Mouse (Mus musculus) intestine, embryonic 14.5 days (tissue): ENCODE results near the gene Cd320. TPM values are rescaled to one million over a fixed set of nuclear protein-coding genes. Genes with fewer than 3 reads are reported as not detected.

Experiments
- ATAC-seq: fragments of 200-750 bp; cut with Nextera tagmentation; replicated peaks from 2 replicates; pipeline ENCODE4 v1.8.0; 2017; ENCODE audit warnings: low read depth, moderate number of reproducible peaks, moderate TSS enrichment, moderate library complexity; ENCODE audit not compliant: low FRiP score, low TSS enrichment
- DNase-seq: peaks from one replicate; pipeline ENCODE4 v3.0.0-alpha.2; 2018; ENCODE audit warnings: low spot score
- H3K27ac ChIP-seq: fragments of 300-500 bp; sonication (generic); 2 replicates; pipeline ENCODE4 v1.5.1; 2014; ENCODE audit warnings: low read depth, mild to moderate bottlenecking, control low read depth
- H3K27me3 ChIP-seq: fragments of 300-500 bp; sonication (generic); replicated peaks from 2 replicates; pipeline ENCODE4 v1.6.1; 2014; ENCODE audit warnings: low read length, control low read depth; ENCODE audit not compliant: control insufficient read depth, insufficient read depth
- H3K36me3 ChIP-seq: fragments of 300-500 bp; sonication (generic); 2 replicates; pipeline ENCODE4 v1.6.1; 2014; ENCODE audit warnings: low read length, control low read depth; ENCODE audit not compliant: control insufficient read depth, insufficient read depth
- H3K4me1 ChIP-seq: fragments of 300-500 bp; sonication (generic); replicated peaks from 2 replicates; pipeline ENCODE4 v1.6.1; 2014; ENCODE audit warnings: low read length, control low read depth, mixed read lengths; ENCODE audit not compliant: control insufficient read depth, insufficient read depth
- H3K4me2 ChIP-seq: fragments of 300-500 bp; sonication (generic); 2 replicates; pipeline ENCODE4 v1.6.1; 2014; ENCODE audit warnings: low read length
- H3K4me3 ChIP-seq: fragments of 300-500 bp; sonication (generic); 2 replicates; pipeline ENCODE4 v1.5.1; 2014; ENCODE audit warnings: low read depth, low read length, control low read depth, mixed read lengths
- H3K9ac ChIP-seq: fragments of 300-500 bp; sonication (generic); 2 replicates; pipeline ENCODE4 v1.6.1; 2014; ENCODE audit warnings: mild to moderate bottlenecking, low read length
- H3K9me3 ChIP-seq: fragments of 300-500 bp; sonication (generic); 2 replicates; pipeline ENCODE4 v1.6.1; 2016; ENCODE audit warnings: low read length, control low read depth; ENCODE audit not compliant: control insufficient read depth
- WGBS: fragments of 180-500 bp; shearing (Covaris S2); extraction: QIAGEN DNeasy Blood & Tissue Kit; methylation state at CpG from one replicate; pipeline ENCODE4 v1.1.7; 2014; 5-methylcytosine and 5-hydroxymethylcytosine counted together
- polyA plus RNA-seq: library from polyadenylated mRNA; unstranded; fragments of >200 nt; fragmentation: Nextera tagmentation; extraction: Ambion mirVana; gene quantifications from 2 replicates; pipeline ENCODE4 v1.2.1, GENCODE M21; 2014

Gene Cd320
- polyA plus RNA-seq, 1 experiment from 2014 or later: 86.7 TPM

DNA sequence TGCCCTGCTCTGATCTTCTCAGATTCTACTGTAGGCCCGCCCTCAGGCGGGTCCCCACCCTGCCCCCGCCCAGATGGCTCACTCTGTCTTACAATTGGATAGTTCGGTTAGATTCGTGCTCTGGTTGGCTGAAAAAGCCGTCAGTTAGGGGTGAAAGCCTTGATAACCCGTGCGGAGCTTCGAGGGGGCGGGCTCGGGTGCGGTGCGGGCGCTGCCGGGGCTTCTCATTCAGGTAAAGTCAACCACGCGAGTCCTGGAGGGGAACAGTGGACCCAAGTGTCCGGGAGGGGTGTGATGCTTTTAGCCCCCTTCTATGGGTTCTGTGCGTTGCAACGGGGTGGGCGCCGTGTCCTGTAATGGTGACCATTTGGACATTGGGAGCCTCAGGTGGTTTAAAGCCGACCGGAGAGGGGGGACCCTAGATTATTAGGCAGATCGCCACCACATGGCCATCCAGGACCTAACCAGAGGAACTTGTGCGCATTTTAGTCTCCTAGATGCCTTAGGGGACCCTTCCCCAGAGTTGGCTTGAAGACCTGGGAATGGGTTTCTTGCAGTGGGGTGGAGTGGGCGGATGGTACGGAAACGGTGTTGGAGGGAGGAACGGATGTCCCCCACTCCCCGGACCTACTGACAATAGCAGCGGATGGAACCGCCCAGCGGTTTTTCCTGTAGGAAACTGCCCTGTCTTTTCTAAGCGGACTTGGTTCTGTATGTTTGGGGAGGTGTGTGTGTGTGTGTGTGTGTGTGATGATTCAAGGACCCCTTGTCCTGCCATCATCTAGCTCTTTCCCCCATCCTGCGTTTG lies 32.4 kb upstream of the Cd320 start, which contains the start of gene Kank3:
Gene Kank3, plus strand, starts transcription at position 186 of the 808 bp plus-strand sequence.
- Histone ChIP-seq H3K9ac (peak within 1 kb of the TSS; percentile 44), H3K27me3 (no peaks in the 10 kb centered on the region), H3K27ac (no peak within 1 kb of the TSS), H3K4me1 (peaks cover 8% of the 10 kb centered on the region; the same call in 1 of the 2 replicates), H3K9me3 (no peaks in the 10 kb centered on the region), H3K36me3 (no peaks in the 10 kb centered on the region), H3K4me3 (peak within 1 kb of the TSS; percentile 44), H3K4me2 (peak within 1 kb of the TSS; percentile 92)
- 1% methylated on average over 36 of the region's 36 CpGs for WGBS
- DNase-seq (peak; percentile 99), ATAC-seq (peak; percentile 97)

DNA sequence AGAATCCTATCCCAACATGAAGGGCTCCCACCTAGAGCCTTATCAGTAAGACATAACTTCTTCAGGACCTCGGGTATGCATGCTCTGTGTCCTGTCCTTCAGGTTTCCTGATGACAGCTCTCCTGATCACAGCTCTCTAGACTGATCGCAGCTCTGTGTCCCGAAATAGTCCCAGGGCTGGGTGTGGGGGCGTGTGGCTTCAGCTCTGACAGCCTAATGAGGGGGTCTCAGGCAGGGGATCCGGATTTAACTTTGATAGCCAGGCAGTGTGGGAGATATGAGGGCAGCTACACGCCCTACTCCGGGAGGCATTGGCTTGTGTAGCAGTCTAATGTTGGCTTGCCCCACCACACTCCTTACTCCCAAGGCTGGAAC lies 31.8 kb upstream of the Cd320 start:
- Histone ChIP-seq H3K36me3 (no peaks in the 10 kb centered on the region), H3K4me2 (peak overlapping the region; percentile 92), H3K9ac (peak overlapping the region; percentile 44), H3K27me3 (no peaks in the 10 kb centered on the region), H3K9me3 (no peaks in the 10 kb centered on the region), H3K4me3 (peak overlapping the region; percentile 44), H3K4me1 (peaks cover 8% of the 10 kb centered on the region; the same call in 1 of the 2 replicates), H3K27ac (no peak overlapping the region)
- no peak for ATAC-seq
- no peak for DNase-seq
- WGBS: 18% methylated on average over 7 of the region's 7 CpGs

DNA sequence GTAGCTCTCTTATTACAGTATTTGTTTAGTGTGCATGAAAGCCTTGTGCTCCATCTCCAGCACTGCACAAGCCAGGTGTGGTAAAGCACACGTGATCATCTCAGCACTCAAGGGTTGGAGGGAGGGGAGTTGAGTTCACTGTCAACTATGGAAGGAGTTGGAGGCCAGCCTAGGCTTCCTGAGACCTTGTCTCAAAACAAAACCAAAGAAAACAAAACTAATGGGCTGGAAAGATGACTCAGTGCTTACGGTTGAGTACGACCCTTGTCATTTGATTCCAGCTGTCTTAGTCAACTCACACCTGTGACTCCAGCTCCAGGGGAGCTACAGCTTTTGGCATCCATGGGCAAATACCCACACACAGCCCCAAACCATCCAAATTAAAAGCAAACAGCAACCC lies 30.4 kb upstream of the Cd320 start:
- H3K9ac ChIP-seq: no peak overlapping the region
- ATAC-seq: no peak
- no peak overlapping the region for H3K27ac ChIP-seq
- no peak overlapping the region for H3K4me3 ChIP-seq
- no peak for DNase-seq
- H3K27me3 ChIP-seq: no peaks in the 10 kb centered on the region
- H3K9me3 ChIP-seq: no peaks in the 10 kb centered on the region
- H3K4me2 ChIP-seq: no peak overlapping the region
- H3K4me1 ChIP-seq: peaks cover 8% of the 10 kb centered on the region; the same call in 1 of the 2 replicates
- WGBS: 50% methylated on average over 3 of the region's 3 CpGs
- H3K36me3 ChIP-seq: no peaks in the 10 kb centered on the region

DNA sequence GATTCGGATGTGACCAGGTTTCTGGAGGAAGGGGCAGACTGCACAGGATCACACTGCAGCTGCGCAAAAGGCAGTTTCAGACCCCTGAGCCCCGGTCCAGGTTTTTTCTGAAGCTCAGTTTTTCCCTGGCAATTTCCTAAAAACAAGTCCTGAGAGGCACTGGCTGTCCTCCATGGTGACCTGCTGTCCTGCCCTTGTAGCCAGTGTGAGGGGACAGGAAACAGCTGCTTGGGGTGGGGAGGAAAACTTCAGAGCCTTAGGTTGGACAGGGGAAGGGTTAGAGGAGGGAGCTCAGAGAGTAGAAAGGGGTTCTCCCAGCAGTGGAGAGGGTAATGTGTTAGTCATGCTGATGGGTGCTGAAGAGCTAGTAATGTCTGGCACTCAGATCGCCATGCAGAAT lies 29.9 kb upstream of the Cd320 start:
- no peaks in the 10 kb centered on the region for H3K36me3 ChIP-seq
- no peak overlapping the region for H3K9ac ChIP-seq
- no peak overlapping the region for H3K27ac ChIP-seq
- ATAC-seq: no peak
- no peak overlapping the region for H3K4me2 ChIP-seq
- no peaks in the 10 kb centered on the region for H3K9me3 ChIP-seq
- no peak for DNase-seq
- no peak overlapping the region for H3K4me3 ChIP-seq
- WGBS: 66% methylated on average over 4 of the region's 4 CpGs
- H3K27me3 ChIP-seq: no peaks in the 10 kb centered on the region
- H3K4me1 ChIP-seq: peaks cover 10% of the 10 kb centered on the region; the same call in 1 of the 2 replicates

DNA sequence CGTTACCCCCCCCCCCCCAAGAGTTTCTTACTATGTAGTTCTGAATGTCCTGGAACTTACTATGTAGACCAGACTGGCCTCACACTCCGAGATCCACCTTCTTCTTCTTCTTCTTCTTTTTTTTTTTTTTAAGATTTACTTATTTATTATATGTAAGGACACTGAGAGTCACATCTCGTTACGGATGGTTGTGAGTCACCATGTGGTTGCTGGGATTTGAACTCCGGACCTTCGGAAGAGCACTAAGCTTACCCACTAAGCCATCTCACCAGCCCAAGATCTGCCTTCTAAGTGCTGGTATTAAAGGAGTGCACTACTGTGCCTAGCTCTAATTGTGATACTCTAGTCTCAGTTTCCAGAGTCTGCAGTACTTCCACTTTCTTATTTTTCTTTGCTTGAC lies 27.5 kb upstream of the Cd320 start:
- no peak overlapping the region for H3K27ac ChIP-seq
- WGBS: 86% methylated on average over 6 of the region's 6 CpGs
- no peaks in the 10 kb centered on the region for H3K9me3 ChIP-seq
- peaks cover 20% of the 10 kb centered on the region for H3K36me3 ChIP-seq
- DNase-seq (no peak), ATAC-seq (no peak)
- no peak overlapping the region for H3K9ac ChIP-seq
- H3K4me2 ChIP-seq: no peak overlapping the region
- H3K27me3 ChIP-seq: no peaks in the 10 kb centered on the region
- H3K4me1 ChIP-seq: peaks cover 14% of the 10 kb centered on the region
- no peak overlapping the region for H3K4me3 ChIP-seq

DNA sequence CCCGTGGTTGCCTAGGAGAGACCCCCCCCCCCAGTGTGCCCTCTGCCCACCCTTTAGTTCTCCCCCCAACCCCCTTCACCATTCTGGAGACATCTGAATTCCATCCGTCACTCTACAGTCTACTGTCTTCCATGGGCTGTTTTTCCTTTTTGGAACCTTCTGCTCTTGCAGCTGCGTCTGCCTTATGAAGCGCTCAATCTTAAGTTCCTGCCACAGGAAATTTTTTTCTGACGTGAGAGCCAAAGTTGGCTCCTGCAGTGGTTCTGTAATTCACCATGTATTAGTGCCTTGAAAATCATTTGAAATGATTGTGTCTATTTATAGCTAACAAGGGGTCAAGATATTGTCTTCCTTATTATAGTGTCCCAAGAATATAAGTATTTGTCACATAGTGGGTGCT lies 26.3 kb upstream of the Cd320 start:
- Histone ChIP-seq H3K9me3 (no peaks in the 10 kb centered on the region), H3K4me3 (peak overlapping the region; percentile 64; the same call in 1 of the 2 replicates), H3K4me2 (peak overlapping the region; percentile 82), H3K9ac (peak overlapping the region; percentile 73; the same call in 1 of the 2 replicates), H3K36me3 (peaks cover 32% of the 10 kb centered on the region), H3K4me1 (peaks cover 9% of the 10 kb centered on the region), H3K27me3 (no peaks in the 10 kb centered on the region), H3K27ac (no peak overlapping the region)
- WGBS: 62% methylated on average over 5 of the region's 5 CpGs
- no peak for DNase-seq
- ATAC-seq: no peak

DNA sequence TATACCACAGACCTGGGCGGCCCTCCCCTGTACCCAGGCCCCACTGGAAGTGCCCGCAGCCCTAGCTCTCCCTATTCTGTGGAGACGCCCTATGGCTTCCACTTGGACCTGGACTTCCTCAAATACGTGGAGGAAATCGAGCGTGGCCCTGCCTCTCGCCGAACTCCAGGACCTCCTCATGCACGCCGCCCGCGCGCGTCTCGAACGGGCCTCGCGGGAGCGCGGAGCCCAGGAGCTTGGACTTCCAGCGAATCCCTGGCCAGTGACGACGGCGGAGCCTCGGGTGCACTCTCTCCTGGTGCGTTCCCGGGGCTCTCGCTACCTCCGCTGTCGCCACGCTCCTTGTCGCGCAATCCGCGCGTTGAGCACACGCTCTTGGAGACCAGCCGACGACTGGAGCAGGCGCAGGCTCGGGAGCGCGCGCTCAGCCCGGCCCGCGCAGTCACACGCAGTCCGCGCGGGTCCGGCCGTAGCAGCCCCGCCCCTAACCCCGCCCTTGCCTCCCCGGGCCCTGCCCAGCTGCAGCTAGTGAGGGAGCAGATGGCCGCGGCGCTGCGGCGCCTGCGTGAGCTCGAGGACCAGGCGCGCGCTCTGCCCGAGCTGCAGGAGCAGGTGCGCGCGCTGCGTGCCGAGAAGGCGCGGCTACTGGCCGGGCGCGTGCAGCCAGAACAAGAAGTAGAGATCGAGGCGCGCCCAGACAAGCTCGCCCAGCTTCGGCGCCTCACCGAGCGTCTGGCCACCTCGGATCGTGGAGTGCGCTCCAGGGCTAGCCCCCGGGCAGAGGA lies 25.5 kb upstream of the Cd320 start:
- H3K9ac ChIP-seq: peak overlapping the region; percentile 73
- peaks cover 40% of the 10 kb centered on the region for H3K36me3 ChIP-seq
- peak overlapping the region; percentile 80 for H3K27ac ChIP-seq
- ATAC-seq (peak; percentile 94), DNase-seq (peak; percentile 91)
- no peaks in the 10 kb centered on the region for H3K9me3 ChIP-seq
- H3K4me2 ChIP-seq: peak overlapping the region; percentile 82
- peak overlapping the region; percentile 64 for H3K4me3 ChIP-seq
- H3K4me1 ChIP-seq: peaks cover 15% of the 10 kb centered on the region
- WGBS: under 1% methylated on average over 89 of the region's 89 CpGs
- no peaks in the 10 kb centered on the region for H3K27me3 ChIP-seq

DNA sequence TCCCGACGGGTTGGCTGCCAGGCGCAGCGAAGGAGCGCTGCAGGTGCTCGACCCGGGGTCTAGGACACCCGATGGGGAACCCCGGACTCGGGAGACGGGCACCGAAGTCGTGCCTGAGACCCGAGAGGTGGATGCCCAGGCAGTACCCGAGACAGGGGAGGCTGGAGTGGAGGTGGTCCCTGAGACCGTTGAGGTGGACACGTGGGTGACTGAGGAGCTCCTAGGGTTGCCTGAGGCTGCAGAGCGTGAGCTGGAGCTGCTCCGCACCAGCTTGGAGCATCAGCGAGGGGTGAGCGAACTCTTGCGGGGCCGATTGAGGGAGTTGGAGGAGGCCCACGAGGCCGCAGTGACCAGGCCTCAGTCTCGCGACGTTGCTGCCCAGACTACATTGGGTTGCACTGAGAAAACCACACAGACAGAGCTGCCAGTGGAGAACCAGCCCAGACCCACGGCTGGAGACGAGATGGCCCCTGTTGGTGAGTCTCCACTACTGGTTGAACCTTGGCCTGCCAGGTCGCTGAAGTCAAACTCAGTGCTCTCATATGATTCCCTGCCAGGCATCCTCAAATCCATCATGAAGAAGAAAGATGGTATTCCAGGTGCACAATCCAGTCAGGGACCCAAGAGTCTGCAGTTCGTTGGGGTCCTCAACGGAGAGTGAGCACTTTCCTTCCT lies 24.8 kb upstream of the Cd320 start:
- peak overlapping the region; percentile 54; the same call in 1 of the 2 replicates for H3K27ac ChIP-seq
- no peaks in the 10 kb centered on the region for H3K27me3 ChIP-seq
- H3K4me1 ChIP-seq: peaks cover 20% of the 10 kb centered on the region
- H3K36me3 ChIP-seq: peaks cover 47% of the 10 kb centered on the region
- H3K9ac ChIP-seq: peak overlapping the region; percentile 73
- H3K9me3 ChIP-seq: no peaks in the 10 kb centered on the region
- WGBS: 19% methylated on average over 33 of the region's 33 CpGs
- ATAC-seq: peak; percentile 41
- peak overlapping the region; percentile 82 for H3K4me2 ChIP-seq
- peak overlapping the region; percentile 64 for H3K4me3 ChIP-seq
- no peak for DNase-seq
